Mouse (Mus musculus) cerebellum, adult 11-12 months (tissue): ENCODE measurements around the gene Snx27.

Experiments
- DNase-seq: peaks from one replicate; pipeline ENCODE4 v3.0.0; 2022

Snx27 gene

DNA sequence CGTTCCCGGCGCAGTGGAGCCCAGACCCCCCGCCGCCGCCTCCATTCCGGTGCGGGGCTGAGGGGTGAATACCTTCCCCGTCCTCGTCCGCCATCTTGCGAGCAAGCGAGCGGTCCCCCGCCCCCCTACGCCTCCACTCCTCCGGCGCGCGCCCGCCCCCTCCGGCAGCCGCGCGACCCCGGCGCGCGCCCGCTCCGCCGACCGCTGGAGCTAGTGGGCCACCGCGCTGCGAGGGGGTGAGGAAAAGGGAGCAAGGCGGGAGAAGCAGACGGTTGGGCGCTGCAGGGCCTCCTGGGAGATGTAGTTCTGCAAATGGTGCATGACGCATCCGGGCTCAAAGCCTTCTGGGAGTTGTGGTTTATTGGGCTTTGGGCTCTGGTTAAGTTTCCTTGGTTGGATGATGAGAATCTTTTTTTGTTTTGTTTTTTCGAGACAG, at the start of gene Snx27:
Gene Snx27, minus strand, starts transcription at position 261 of the 436 bp plus-strand sequence.
- DNase-seq = peak; percentile 92

DNA sequence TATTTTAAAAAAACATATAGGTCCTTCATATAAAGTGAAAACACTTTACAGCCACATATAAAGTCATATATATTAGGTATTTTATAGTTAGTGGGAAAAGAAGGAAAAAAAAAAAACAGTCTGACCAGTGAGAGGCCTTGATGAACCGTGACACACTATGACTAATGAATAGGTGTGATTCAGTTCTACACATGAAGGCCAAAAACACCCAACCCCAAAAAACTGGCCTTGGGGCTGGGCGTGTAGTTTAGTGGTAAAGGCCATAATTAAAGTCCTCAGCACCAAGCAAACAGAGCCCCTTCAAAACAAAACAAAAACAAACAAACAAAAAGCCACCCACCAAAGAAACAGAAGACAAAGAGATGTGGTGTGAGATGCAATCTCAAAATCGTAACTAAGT, 47.4 kb upstream of the Snx27 start:
- no peak for DNase-seq

DNA sequence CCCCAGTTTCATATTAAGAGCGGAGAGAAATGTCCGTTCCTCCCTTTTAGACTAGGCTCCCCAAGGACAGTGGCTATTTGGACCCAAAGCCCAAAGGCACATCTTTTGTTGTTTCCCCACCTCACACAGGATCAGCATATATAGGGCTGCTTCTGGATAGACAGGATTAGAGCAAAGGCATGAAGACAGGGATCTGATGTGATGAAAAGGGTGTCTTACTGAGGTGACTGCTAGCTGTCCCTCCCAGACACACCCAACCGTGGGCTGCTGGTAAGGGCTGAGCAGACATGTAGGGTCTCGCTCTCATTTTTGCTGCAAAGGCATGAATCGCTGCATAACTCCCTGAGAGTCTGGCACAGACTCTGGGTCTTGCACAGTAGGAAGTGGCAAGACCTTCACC, 46.2 kb upstream of the Snx27 start:
- no peak for DNase-seq

DNA sequence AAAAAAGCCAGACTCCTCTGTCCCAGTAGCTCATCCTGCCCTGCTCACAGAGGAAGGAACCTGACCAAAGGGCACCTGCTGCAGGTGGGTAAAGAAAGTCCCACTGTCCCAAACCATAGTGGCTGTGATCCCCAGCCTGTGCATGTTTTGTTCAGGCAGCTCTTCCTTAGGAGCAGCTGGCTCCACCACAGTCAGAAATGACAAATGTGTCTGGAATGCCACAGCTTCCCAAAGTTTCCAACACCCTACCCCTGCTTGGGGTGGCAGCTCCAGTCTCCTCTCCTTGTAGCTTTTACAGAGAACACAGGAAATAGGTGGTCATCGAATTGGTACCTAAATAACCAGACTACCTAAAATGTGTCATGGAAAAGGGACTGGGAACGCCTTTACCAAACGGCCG, 41.8 kb upstream of the Snx27 start:
- DNase-seq = no peak

DNA sequence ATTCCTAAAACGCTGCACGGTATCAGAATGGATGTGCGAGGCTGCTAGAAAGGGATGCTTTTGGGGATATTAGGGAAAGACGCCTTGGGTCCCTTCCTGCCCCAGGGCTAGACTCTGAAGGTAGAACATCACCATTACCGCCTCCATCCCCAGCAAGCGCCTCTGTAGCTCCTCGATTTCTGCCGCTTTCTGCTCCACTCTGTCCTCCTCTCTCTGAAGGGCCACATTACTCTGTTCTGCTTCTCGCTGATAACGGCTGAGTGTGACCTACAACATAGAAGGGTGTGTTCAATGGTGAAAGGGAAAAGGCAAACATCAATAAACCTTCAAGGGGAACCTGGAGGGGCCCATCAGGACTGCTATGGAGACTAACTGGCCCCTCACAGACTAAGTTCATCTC, 40.0 kb upstream of the Snx27 start:
- DNase-seq = no peak

DNA sequence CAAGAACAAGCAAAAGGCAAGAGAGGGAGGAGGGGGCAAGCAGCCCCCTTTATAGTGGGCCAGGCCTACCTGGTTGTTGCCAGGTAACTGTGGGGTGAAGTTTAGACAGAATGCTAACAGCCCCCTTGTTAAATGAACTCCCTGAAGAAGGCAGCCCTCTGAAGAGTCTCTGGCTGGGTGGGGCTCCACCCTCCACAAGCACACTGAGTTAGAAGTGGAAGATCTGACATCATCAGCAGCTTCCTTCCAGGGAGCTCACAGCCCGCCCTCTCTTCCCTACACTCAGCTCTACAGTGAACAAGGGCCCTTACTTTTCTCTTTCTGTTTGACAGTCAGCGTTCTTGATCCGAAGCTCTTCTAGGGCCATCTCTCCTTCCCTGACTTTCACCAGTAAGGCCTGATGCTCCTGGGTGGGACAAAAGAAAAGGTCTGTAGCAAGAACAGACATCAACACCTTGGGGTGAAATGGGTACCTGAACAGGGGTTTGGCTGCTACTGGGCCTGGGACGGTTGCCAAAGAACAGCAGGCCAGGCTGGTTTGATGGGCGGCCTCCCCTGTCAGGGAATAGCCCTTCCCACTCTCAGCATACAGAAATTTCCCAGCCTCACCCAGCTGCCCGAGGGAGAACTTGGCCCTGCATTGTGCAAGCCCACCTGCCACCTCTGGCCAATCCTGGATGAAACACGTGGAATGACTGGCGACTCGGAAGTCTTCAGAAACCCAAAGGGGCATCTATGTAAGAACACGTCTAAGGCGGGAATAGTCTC, 39.4 kb upstream of the Snx27 start:
- no peak for DNase-seq

DNA sequence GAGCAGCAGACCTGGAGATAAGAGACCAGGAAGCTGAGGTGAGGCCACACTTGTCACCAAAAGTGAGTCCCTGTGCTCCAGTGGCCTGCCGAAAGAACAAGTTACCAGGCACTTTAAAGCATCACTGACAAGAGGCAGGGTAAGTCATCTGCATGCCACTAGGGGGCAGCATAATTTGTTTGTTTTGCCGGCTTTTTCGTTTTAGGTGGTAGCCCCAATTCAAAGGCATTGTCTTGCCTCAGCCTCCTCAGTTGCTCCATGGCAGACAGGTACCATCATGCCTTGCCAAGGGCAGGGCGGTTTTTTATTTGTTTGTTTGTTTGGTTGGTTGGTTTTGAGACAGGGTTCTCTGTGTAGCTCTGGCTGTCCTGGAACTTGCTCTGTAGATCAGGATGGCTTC, 34.2 kb upstream of the Snx27 start:
- peak; percentile 25 for DNase-seq

DNA sequence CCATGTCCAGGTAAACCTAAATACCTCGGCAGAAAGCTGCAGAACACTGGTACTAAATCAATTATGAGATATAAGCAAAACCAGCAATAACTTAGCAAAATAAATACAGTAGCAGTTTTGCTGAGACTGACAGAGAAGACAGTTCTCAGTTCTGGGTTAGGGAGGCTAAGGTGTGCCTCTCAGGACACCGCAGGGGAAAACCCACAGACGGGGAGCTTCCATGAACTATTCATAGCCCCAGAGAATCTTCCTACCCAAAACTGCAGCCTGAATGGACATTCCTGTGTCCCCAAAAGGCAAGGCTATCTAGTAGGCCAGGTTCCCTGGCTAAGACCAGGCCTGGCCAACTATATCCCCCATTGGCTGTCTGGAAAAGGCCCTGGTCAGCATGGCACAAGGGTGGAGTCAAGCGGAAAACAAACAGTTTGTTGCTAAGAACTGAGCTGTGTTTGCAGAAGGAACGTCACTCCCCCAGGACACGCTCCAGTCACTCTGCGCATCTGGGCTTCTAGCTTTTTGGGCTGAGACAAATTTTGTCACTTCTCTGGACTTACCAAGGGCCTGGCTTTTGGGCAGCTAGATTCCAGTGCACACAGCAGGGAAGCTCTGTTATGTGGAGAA, 30.9 kb upstream of the Snx27 start:
- DNase-seq = no peak

DNA sequence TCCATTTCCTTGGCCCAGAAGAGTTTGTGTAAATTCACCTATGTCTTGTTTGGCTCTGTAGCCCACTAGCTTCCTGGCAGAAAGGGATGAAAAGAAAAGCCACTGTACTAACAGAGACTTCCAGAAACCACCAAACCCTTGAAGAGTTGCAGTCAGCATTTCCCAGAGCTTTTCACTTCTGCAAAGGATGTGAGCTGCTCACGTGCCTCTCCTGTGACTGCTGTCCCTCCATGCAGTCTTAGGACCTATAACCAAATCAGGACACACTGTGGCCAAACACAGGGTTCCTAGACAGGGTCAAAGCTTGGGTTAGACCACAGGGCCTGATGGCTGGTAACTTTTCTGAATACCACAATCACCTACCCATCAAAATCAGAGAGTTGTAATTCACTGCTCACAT, 29.8 kb upstream of the Snx27 start:
- no peak for DNase-seq

DNA sequence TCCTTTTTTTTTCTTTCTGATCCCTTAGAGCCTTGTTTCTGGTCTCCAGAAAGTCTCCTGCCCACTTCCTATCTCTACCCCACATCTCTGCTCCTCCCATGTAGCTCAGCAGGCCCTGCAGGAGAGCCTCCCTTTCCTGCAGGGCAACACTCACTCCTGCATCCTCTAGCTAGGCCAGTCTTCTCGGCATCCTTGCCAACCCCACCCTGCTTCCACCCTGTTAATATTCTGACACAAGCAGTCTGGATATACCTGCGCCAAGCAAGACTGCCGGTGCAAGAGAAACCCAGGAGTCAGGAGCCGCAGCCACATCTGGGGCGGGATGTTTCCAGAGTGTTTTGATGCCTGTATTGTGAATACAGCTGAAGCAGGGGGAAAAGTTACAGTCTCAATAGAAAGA, 29.3 kb upstream of the Snx27 start:
- DNase-seq = no peak

DNA sequence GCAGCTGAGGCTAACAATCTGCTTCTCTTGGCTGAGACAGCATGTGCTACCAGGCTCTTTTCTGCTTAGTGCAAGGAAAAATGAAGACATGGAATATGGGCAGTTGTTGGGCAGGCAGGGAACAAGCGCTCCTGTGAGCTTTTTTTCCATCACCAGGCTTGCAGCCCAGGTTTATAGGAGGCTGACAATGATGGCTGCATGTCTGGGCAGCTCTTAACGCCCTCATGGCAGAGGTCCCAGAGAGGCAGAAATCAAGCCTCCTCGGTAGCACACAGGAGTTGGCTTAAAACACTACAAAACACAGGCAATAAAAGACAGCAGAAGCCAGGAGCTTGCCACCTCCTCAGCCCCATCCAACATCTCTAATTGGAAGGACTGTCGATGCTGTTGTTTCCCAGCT, 28.8 kb upstream of the Snx27 start:
- DNase-seq = no peak

DNA sequence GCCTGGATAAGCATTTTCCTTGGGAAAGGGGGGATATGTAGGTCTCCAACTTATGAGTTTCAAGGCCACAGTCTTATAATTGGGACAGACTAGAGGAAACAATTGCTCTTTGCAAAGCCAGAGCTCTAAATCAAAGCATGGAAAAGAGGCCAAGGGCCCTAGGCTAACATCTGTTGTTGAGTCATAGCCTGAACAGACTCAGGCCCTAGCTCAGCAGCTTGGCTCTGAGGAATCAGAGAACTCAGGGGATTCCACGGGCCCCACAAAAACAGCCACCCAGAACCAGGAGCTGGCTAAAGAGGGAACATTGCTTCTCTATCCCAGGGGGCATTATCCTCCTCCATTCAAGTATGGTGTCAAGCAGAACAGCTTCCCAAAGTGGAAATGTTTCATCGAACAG, 28.1 kb upstream of the Snx27 start:
- DNase-seq = no peak

DNA sequence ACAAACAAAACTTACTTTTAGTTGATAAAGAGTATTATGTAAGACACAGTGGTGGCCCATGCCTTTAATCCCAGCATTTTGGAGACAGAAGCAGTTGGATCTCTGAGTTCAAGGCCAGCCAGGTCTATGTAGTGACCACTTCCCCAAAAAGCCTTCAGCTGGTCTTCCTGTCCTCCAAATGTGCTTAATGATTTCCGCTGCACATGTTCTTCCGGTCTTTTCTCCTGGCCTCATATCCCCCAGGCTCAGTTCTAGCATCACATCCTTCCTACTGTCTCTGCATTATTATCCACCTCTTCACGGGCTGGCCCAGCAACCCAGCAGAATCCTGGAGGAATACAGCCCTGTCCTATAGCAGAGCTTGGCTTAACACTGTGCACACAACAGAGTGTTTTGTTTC, 27.1 kb upstream of the Snx27 start:
- no peak for DNase-seq

DNA sequence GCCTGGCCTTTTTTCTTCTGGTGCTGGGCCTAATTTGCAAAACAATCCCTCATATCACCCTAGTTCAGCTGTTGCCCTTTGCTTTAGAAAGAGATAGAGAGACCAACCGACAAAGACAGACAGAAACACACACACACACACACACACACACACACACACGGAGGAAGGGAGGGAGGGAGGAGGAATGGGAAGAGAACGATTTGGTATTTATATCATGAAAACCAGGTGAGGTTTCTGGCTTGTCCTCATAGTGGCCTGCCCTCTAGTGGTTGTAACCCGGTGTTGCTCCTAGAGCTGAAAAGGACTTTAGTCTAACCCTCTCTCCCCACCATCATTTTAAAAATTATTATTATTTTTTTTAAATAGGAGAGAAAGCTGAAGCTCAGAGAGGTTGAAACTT, 19.4 kb upstream of the Snx27 start:
- DNase-seq = peak; percentile 41

DNA sequence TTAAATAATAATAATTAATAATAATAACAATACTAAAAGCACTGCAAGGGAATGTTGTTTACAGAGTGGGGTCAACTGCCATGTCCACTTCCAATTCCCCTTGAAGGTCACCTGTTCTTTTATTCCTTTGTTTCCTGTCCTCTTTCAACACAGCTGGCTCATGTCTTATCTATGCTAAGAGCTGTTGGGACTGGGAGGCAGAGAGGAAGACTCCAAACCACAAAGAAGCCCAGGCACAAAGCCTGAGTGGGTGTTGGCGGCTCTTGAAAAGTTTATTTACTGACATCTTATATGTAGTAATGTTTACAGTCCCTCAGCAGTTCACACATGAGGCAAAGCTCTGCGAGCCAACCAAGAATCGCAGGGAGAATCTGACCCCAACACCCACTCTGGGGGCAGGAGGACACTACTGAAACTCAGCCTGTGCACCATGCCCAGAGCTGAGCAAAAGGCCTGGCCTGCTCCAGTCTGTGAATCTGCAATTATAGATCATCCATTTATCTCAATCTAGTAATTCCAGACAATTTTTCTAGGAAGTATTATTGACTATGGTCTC, 14.8 kb upstream of the Snx27 start:
- DNase-seq = no peak

DNA sequence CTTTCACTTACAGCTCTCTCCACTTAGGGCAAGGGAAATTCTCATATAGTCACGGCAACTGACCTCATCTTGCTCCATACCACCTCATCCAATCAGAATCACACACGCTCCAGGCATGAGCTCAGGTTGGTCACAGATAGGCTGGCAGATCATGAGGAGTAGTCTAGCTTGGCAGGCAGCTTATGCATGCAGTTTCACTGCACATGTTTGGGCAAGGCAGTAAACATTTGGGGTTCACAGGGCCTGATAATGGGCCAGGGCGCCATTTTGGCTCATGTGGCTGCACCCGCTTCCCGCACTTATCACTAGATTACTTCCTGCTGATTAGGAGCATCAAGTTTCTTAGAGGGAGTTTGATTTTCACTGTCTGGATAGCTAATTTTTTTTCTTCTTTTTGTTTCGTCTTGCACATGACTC, 13.4 kb upstream of the Snx27 start:
- no peak for DNase-seq

DNA sequence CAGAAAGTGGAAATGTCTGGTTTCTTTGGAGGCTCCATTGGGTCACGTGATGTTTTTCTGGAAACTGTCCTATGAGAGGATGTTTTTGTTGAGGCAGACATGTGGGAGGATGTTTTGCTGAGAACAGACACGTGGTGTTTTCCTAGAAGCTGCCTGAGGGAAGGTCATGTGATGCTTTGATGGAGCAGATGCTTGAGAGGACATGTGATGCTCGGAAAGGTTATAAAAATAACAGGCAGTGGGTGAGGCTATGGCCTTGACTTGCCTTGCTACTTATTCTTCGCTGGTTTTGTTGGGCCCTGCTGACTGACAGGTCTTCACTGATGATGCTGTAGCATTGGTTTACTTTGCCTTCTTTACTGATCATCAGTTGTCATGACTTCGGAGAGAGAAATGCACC, 8.6 kb upstream of the Snx27 start:
- no peak for DNase-seq

DNA sequence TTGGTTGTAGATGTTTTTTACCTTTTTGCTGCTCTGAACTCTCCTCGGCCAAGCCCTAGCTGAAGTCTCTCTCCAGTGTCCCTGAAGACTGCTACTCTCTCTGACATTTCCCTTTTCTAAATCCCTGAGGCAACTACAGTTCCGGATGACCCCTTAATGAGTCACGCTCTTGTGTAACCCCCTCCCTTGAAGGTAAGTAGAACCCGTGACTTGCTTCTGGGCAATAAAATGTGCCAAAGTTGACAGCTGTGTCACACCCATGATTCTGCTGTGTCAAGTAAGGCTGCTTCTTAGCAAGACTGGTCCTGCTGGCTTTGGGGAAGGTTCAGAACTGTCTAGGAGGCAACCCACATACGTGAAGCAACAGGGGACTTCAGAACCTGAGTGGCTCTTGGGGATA, 5.4 kb upstream of the Snx27 start:
- no peak for DNase-seq

DNA sequence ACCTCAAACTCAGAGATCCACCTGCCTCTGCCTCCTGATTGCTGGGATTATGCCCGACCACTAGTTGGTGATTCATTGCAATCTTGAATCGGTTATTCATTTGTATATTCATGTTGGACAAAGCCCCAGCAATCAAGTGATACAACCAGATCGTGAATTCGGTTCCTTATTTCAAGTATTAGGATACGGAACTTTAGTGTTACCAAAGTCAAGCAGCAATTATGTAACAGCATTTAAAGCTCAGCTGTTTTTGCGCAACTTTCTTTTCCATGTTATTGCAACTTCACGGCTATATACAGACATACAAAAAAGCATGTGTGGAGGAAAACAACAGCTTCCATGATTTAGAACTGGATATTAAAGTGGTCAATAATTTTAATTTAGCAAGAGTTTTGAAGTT, 428 bp upstream of the Snx27 start:
- DNase-seq = no peak

DNA sequence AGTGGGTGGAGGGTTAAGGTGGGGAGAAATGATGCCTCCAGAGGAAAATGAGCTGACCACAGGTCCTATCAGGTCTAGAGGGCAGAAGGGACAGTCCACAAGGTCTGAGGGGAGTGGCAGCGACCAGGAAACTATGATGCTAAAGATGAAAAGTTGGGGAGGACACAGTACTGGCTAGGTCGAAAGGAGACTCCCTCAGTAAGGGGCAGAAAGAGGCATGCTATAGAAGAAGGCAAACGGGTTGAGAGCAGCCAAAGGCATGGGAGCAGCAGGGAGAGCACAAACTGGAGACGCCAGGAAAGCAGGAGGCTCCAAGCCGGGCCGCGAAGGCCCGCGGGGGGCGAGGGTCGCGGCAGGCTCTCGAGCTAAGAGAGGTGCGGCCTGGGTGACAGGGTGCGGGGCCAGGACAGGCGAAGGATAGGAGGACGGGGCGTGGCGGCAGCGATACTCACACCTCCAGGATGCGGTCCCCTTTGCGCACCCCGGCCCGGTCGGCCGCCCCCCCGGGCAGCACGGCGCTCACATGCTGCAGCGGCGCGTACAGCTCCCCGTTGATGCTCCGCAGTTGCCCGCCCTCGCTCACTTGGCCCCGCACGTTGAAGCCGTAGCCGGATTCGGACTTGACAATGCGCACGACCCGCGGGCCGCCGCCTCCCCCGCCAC, 592 bp downstream of the Snx27 start:
- no peak for DNase-seq

DNA sequence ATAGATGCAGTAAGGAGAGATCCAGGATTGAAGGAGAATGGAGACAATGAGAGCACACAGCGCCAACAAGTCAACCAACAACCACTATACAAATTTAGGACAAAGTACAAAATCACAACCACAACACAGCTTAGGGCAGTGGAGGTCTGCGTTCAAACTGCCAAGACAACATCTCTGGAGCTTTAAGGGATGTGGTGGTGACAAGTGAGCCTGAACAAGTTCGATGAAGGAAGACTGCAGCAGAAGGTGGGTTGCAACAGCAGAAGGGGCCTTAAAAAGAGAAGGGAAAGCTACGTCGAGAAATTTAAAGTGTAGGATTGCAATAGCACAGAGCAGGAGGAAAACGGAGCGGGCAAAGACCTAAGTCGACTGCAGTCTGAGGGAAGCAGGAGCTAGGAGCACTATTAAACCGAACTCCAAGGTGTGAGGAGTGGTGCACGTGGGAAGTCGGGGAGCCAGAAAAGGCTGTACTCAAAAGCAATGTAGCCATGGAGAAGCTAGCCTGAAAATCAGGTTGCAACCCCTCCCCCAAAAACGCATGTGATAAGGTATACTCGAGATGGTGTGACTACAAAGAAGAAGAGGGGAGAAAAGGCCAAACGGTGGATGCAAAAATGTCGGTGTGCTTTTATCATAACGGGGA, 1.3 kb downstream of the Snx27 start:
- peak; percentile 32 for DNase-seq

DNA sequence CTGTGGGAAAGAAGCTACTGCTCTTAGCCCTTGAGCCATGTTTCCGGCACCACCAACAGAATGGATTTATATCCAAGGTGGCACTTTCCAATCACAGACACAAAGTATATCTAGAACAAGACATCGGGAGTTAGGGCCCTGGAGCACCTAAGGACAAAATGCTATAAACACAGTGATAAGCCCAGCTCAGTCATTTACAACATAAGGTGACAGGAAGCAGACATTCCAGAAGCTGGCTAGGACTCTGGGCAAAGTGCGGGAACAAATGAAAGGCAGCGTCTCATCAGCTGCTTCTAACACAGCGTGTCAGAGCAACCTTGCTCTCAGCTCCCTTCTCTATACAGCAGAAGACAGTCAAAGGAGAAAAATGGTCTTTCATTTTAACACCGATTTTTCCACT, 8.0 kb downstream of the Snx27 start:
- DNase-seq = no peak

DNA sequence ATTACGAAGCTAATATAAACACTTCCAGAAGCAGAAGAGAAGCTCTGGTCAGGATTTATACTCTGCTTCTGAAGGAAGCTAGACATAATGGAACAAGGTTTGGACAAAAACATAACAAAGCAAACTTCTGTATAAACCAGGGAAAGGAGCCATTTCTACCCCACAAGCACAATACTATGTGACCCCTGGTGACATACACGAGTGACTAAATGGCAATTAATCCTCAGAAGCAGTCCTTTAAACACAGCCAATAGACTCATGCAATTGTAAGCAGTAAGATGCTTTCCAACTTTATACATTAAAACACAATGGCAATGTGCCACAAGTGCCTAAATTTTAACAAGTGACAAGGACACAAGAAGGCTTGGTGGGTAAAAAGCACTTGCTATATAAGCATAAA, 15.3 kb downstream of the Snx27 start:
- DNase-seq = no peak

DNA sequence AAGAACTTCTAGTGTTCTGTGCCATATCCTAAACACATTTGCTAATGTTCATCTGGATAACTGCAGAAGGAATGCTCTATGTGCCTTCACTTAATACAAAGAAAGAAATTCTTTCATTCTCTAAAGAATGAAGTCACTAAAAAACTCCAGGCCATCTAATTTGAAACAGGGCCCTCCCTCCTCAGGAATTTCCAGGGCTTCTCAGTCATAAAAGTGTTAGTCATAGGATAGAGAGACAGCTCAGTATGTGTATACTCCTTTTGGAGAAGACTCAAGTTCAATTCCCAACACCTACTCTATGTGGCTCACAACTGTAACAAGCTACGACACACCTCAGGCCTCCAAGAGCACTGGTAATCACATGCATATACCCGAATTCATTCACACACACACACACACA, 17.0 kb downstream of the Snx27 start:
- DNase-seq = no peak
